ENCODE assay signal across 8 mouse cellular contexts in the genomic region with DNA sequence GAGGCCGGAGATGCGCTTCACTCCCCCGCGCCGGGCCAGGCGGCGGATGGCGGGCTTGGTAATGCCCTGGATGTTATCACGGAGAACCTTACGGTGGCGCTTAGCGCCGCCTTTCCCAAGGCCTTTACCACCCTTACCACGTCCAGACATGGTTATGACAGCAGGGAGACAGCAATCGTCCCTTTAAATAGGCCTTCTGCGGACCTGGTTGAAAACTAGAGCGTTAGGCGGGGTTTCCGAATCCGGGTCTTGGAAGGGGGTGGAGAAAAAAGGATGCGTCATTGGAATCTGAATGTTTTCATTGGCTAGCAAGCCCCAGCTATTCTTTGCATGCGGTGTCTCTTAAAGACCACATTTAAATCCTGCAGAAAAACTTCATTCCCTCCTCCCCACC. TPM values are rescaled to one million over a fixed set of nuclear protein-coding genes. Genes with fewer than 3 reads are reported as not detected.
DNase-seq lines count a peak whose midpoint lies in the region; ATAC-seq lines count a peak whose summit lies in the region.

A gene (minus strand): TSS at position 155 of the 394 bp plus-strand sequence.

- DNase-seq in B cell, adult 2 months: peak; percentile 99 to 100
- peak; percentile 100 for DNase-seq in brain, adult 2 months (ENCODE audit: low read depth, low spot score)
- peak; percentile 99 for DNase-seq in heart, embryonic 10.5 days (ENCODE audit: low spot score)
- peak; percentile 96 for DNase-seq in liver
- peak; percentile 99 to 100 for DNase-seq in spleen, postnatal 4 days (ENCODE audit: low spot score in 2 of 2)

- peaks cover 19% of the 10 kb centered on the region for H3K4me1 ChIP-seq in heart, embryonic 10.5 days
- H3K4me1 ChIP-seq in kidney, embryonic 15.5 days: peaks cover 19% of the 10 kb centered on the region

- peak; percentile 86 for ATAC-seq in erythroblast, adult 5-6 weeks (replicated peaks; ENCODE audit: low FRiP score, poor library complexity, severe bottlenecking)
- ATAC-seq in kidney, embryonic 15.5 days (replicated peaks; ENCODE audit: low FRiP score): peak; percentile 97
- peak; percentile 89 for ATAC-seq in monocyte, adult 5-6 weeks (replicated peaks; ENCODE audit: insufficient number of reproducible peaks, low FRiP score, low TSS enrichment, poor library complexity, severe bottlenecking)

- peak within 1 kb of the TSS; percentile 69 for H3K4me2 ChIP-seq in kidney, embryonic 15.5 days

- peak within 1 kb of the TSS; percentile 69 for H3K9ac ChIP-seq in kidney, embryonic 15.5 days

- H3K9me3 ChIP-seq in heart, embryonic 10.5 days: no peaks in the 10 kb centered on the region
- H3K9me3 ChIP-seq in kidney, embryonic 15.5 days (replicated peaks): no peaks in the 10 kb centered on the region

- H3K27me3 ChIP-seq in heart, embryonic 10.5 days (ENCODE audit: insufficient read depth, poor library complexity, severe bottlenecking): no peaks in the 10 kb centered on the region
- H3K27me3 ChIP-seq in kidney, embryonic 15.5 days: no peaks in the 10 kb centered on the region

- H3K36me3 ChIP-seq in heart, embryonic 10.5 days: no peaks in the 10 kb centered on the region
- no peaks in the 10 kb centered on the region for H3K36me3 ChIP-seq in kidney, embryonic 15.5 days

- H3K27ac ChIP-seq in heart, embryonic 10.5 days: peak within 1 kb of the TSS; percentile 88
- H3K27ac ChIP-seq in kidney, embryonic 15.5 days: peak within 1 kb of the TSS; percentile 98

- WGBS in heart, embryonic 10.5 days: 0% methylated on average over 22 of the region's 22 CpGs
- WGBS in kidney, embryonic 15.5 days: 0% methylated on average over 22 of the region's 22 CpGs

- peak within 1 kb of the TSS; percentile 56 for H3K4me3 ChIP-seq in heart, embryonic 10.5 days
- peak within 1 kb of the TSS; percentile 51 for H3K4me3 ChIP-seq in kidney, embryonic 15.5 days (replicated peaks)

RNA-seq across cellular contexts. Expression of the gene that starts here (rescaled TPM):
- 59.8 and 77.5 TPM in 2 replicates for total RNA-seq in erythroblast, adult 5-6 weeks (2015; ENCODE audit: low replicate concordance)
- 249 and 402 TPM in 2 replicates for total RNA-seq in erythroblast, adult 5-6 weeks (2017; ENCODE audit: low replicate concordance)
- 3.2 and 3.3 TPM in 2 replicates for polyA plus RNA-seq in heart, embryonic 10.5 days (2016; fragmentation: Nextera tagmentation; extraction: Ambion mirVana)
- 7.5 and 8.5 TPM in 2 replicates for polyA plus RNA-seq in kidney, embryonic 15.5 days (2015; fragmentation: Nextera tagmentation; extraction: Ambion mirVana)
- total RNA-seq in monocyte, adult 5-6 weeks (2017): 82.1 to 150 TPM (median 93.5 TPM) in 3 replicates

Comparison
In these comparisons a context has a peak if more than half of its experiments do, and no peak if none do; other contexts are left out.
1. Peak in every context shown above with its lines: DNase-seq, ATAC-seq, H3K4me3 ChIP-seq and H3K27ac ChIP-seq.